Mouse (Mus musculus) cerebellum, adult 9-11 months (tissue): ENCODE results near the gene Ttc7b.

Experiments used
- DNase-seq: peaks from one replicate; pipeline ENCODE4 v3.0.0; 2022

The Ttc7b gene

GRCm38 (mm10) chr12:100406094-100406493, 114.5 kb downstream of the Ttc7b start:
- DNase-seq = no peak

GRCm38 (mm10) chr12:100405512-100406030, 115.1 kb downstream of the Ttc7b start:
- no peak for DNase-seq

GRCm38 (mm10) chr12:100404430-100404829, 116.2 kb downstream of the Ttc7b start:
- no peak for DNase-seq

GRCm38 (mm10) chr12:100403005-100403324, 117.7 kb downstream of the Ttc7b start:
- no peak for DNase-seq

GRCm38 (mm10) chr12:100402296-100403004, 118.2 kb downstream of the Ttc7b start:
- peak; percentile 65 for DNase-seq

GRCm38 (mm10) chr12:100400119-100400518, 120.5 kb downstream of the Ttc7b start:
- no peak for DNase-seq

GRCm38 (mm10) chr12:100399126-100399727, 121.4 kb downstream of the Ttc7b start:
- no peak for DNase-seq

- no peak for DNase-seq
Observed at GRCm38 (mm10) chr12:100398268-100398943, 122.2 kb downstream of the Ttc7b start.

GRCm38 (mm10) chr12:100397432-100398146, 123.0 kb downstream of the Ttc7b start:
- DNase-seq = no peak

GRCm38 (mm10) chr12:100396806-100397205, 123.8 kb downstream of the Ttc7b start:
- DNase-seq = no peak

GRCm38 (mm10) chr12:100393532-100393931, 127.1 kb downstream of the Ttc7b start:
- no peak for DNase-seq

GRCm38 (mm10) chr12:100393109-100393508, 127.5 kb downstream of the Ttc7b start:
- no peak for DNase-seq

GRCm38 (mm10) chr12:100392466-100392865, 128.2 kb downstream of the Ttc7b start:
- peak; percentile 85 for DNase-seq

- peak; percentile 67 for DNase-seq
Observed at GRCm38 (mm10) chr12:100391890-100392289, 128.7 kb downstream of the Ttc7b start.

- no peak for DNase-seq
Observed at GRCm38 (mm10) chr12:100389878-100390710, 130.5 kb downstream of the Ttc7b start.

- peak; percentile 46 for DNase-seq
Observed at GRCm38 (mm10) chr12:100386259-100386658, 134.4 kb downstream of the Ttc7b start.

- no peak for DNase-seq
Observed at GRCm38 (mm10) chr12:100382526-100382925, 138.1 kb downstream of the Ttc7b start.

GRCm38 (mm10) chr12:100381941-100382340, 138.7 kb downstream of the Ttc7b start:
- no peak for DNase-seq

GRCm38 (mm10) chr12:100380697-100381291, 139.8 kb downstream of the Ttc7b start:
- DNase-seq = no peak

GRCm38 (mm10) chr12:100379833-100380232, 140.8 kb downstream of the Ttc7b start:
- DNase-seq = no peak

- no peak for DNase-seq
Observed at GRCm38 (mm10) chr12:100378266-100378665, 142.4 kb downstream of the Ttc7b start.

- DNase-seq = no peak
Observed at GRCm38 (mm10) chr12:100377791-100378190, 142.8 kb downstream of the Ttc7b start.
